Mouse (Mus musculus): Measurements from ENCODE around the gene D17Wsu92e.

- TF ChIP-seq TCF12 (IDR thresholded peaks at IDR 0.05; ENCODE audit: insufficient read depth, poor library complexity, severe bottlenecking) (no peak), POLR2A (IDR thresholded peaks at IDR 0.05; ENCODE audit: insufficient read length, low read depth) (no peak), REST (IDR thresholded peaks at IDR 0.05; ENCODE audit: insufficient read depth, insufficient read length) (no peak), MAX (IDR thresholded peaks at IDR 0.05; ENCODE audit: low read depth) (no peak), CEBPB (IDR thresholded peaks at IDR 0.05; ENCODE audit: insufficient read depth, poor library complexity, severe bottlenecking) (no peak), POLR2AphosphoS2 (IDR thresholded peaks at IDR 0.05; ENCODE audit: insufficient read length, low read depth) (no peak)
Observed at GRCm38 (mm10) chr17:27765066-27765465, 55.4 kb downstream of the D17Wsu92e start.
